10 mouse cellular contexts compared by ENCODE assay signal in the genomic region with DNA sequence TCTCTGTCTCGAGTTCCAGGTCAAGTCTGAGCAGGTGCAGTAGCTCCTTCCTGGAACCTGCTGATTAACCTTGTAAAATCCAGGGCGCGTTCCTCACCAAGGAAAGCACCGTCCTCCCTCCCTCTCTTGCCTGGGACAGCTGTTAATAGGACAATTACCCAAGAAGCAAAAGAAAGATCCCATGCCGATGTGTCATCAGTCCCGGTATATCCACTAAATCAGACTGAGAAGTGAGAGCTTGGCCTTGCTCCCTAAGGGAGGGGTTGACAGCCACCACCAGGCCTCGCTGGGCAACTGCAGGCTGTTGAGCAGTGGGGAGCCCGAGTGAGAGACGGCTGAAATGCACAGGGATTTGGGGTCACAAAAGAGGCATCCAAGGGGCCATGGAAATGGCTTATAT. TPM values are rescaled to one million over a fixed set of nuclear protein-coding genes. Genes with fewer than 3 reads are reported as not detected.
DNase-seq lines count a peak whose midpoint lies in the region; ATAC-seq and TF ChIP-seq lines count a peak whose summit lies in the region.
"Had no signal": no experiment of that assay in that cellular context is flagged by ENCODE, and none has a peak within 500 bp of the region (broad histone marks: within the 10 kb centered on the region; RNA-seq: fewer than 3 reads in every experiment).

No protein-coding gene starts in this region.

- no peaks in the 10 kb centered on the region for H3K79me2 ChIP-seq in heart, adult 2 months (replicated peaks; ENCODE audit: control insufficient read depth, insufficient read depth, low read length)

- H3K27ac ChIP-seq in heart, adult 2 months = no peak overlapping the region
- no peak overlapping the region for H3K27ac ChIP-seq in lung, postnatal 0 days (ENCODE audit: low read length)
- H3K27ac ChIP-seq in bone marrow, adult 2 months (ENCODE audit: control insufficient read depth, insufficient read depth, low read depth, low read length, poor library complexity) = no peak overlapping the region
- H3K27ac ChIP-seq in small intestine, adult 2 months (ENCODE audit: insufficient read depth, low read depth, low read length) = no peak overlapping the region
- H3K27ac ChIP-seq: heart, embryonic 13.5 days; midbrain, embryonic 15.5 days had no signal

- H3K27me3 ChIP-seq in heart, adult 2 months (ENCODE audit: control insufficient read depth, insufficient read depth, low read length) = no peaks in the 10 kb centered on the region
- H3K27me3 ChIP-seq in lung, postnatal 0 days (replicated peaks; ENCODE audit: insufficient read depth, low read length) = no peaks in the 10 kb centered on the region
- H3K27me3 ChIP-seq in small intestine, adult 2 months (ENCODE audit: control insufficient read depth, insufficient read depth, low read length) = no peaks in the 10 kb centered on the region; the same call in 1 of the 2 replicates
- H3K27me3 ChIP-seq: midbrain, embryonic 15.5 days had no signal

- no peak for TF ChIP-seq POLR2A in heart, adult 2 months (IDR thresholded peaks at IDR 0.05; ENCODE audit: insufficient read depth, low read depth, low read length)
- TF ChIP-seq POLR2A in bone marrow, adult 2 months (IDR thresholded peaks at IDR 0.05; ENCODE audit: borderline replicate concordance, control insufficient read depth, low read depth, low read length) = no peak
- TF ChIP-seq POLR2A in small intestine, adult 2 months (IDR thresholded peaks at IDR 0.05; ENCODE audit: low read depth, low read length) = no peak

- H3K4me3 ChIP-seq in heart, adult 2 months = no peak overlapping the region
- no peak overlapping the region for H3K4me3 ChIP-seq in lung, postnatal 0 days (ENCODE audit: low read depth, low read length)
- H3K4me3 ChIP-seq in bone marrow, adult 2 months (replicated peaks; ENCODE audit: control insufficient read depth, low read depth, low read length) = no peak overlapping the region
- H3K4me3 ChIP-seq in small intestine, adult 2 months (ENCODE audit: low read depth, low read length) = no peak overlapping the region
- H3K4me3 ChIP-seq: heart, embryonic 13.5 days; midbrain, embryonic 15.5 days had no signal

- 26% methylated on average over 9 of the region's 9 CpGs for WGBS in heart, adult 2 months
- 33% methylated on average over 9 of the region's 9 CpGs for WGBS in lung, postnatal 0 days
- WGBS in bone marrow, adult 2 months = 49% methylated on average over 9 of the region's 9 CpGs
- 11% methylated on average over 9 of the region's 9 CpGs for WGBS in small intestine, adult 2 months

- ATAC-seq in lung, postnatal 0 days = peak; percentile 65; the same call in 1 of the 2 replicates
- no peak; the same call in 1 of the 2 replicates for ATAC-seq in cerebellum, adult (ENCODE audit: insufficient number of reproducible peaks, low FRiP score, low TSS enrichment)
- ATAC-seq: midbrain, embryonic 15.5 days had no signal

- H3K9ac ChIP-seq in heart, adult 2 months (ENCODE audit: low read depth, low read length) = no peak overlapping the region
- H3K9ac ChIP-seq in lung, postnatal 0 days (replicated peaks; ENCODE audit: low read depth) = no peak overlapping the region
- H3K9ac ChIP-seq: heart, embryonic 13.5 days; midbrain, embryonic 15.5 days had no signal

- intact Hi-C loops in heart, adult 2 months (cut with DNase I) = no loop called here

- H3K36me3 ChIP-seq in heart, adult 2 months (ENCODE audit: control insufficient read depth, insufficient read depth, low read length) = no peaks in the 10 kb centered on the region
- no peaks in the 10 kb centered on the region for H3K36me3 ChIP-seq in lung, postnatal 0 days (ENCODE audit: insufficient read depth, low read length)
- H3K36me3 ChIP-seq in small intestine, adult 2 months (ENCODE audit: control insufficient read depth, insufficient read depth, low read length) = no peaks in the 10 kb centered on the region
- H3K36me3 ChIP-seq: heart, embryonic 13.5 days; midbrain, embryonic 15.5 days had no signal

- DNase-seq in heart, adult 2 months = no peak
- DNase-seq in heart, adult 8-10 months (ENCODE audit: low spot score) = no peak
- peak; percentile 32 for DNase-seq in lung, postnatal 0 days (ENCODE audit: low spot score)
- DNase-seq in lung, adult 18-20 months = no peak
- no peak for DNase-seq in spleen, adult 18-20 months

- TF ChIP-seq CTCF in heart, adult 2 months (IDR thresholded peaks at IDR 0.05) = peak; percentile 59
- TF ChIP-seq CTCF in lung, postnatal 0 days (IDR thresholded peaks at IDR 0.05) = peak; percentile 68
- peak; percentile 19; the same call in 1 of the 2 replicates for TF ChIP-seq CTCF in bone marrow, adult 2 months (IDR thresholded peaks at IDR 0.05; ENCODE audit: control insufficient read depth, insufficient read depth, low read length)
- peak; percentile 45; the same call in 1 of the 2 replicates for TF ChIP-seq CTCF in small intestine, adult 2 months (IDR thresholded peaks at IDR 0.05; ENCODE audit: extremely low read depth, insufficient read length, insufficient replicate concordance, low read depth, low read length)

- H3K9me3 ChIP-seq in lung, postnatal 0 days (ENCODE audit: low read length) = no peaks in the 10 kb centered on the region
- H3K9me3 ChIP-seq: heart, embryonic 13.5 days; midbrain, embryonic 15.5 days had no signal

- H3K4me1 ChIP-seq in heart, adult 2 months (ENCODE audit: control insufficient read depth, insufficient read depth, low read length) = no peaks in the 10 kb centered on the region; the same call in 1 of the 2 replicates
- no peaks in the 10 kb centered on the region for H3K4me1 ChIP-seq in lung, postnatal 0 days (ENCODE audit: insufficient read depth, low read depth, low read length)
- H3K4me1 ChIP-seq in bone marrow, adult 2 months (ENCODE audit: control insufficient read depth, insufficient read depth, low read length) = no peaks in the 10 kb centered on the region; the same call in 1 of the 2 replicates
- H3K4me1 ChIP-seq in small intestine, adult 2 months (ENCODE audit: control insufficient read depth, insufficient read depth, insufficient read length, low read length) = no peaks in the 10 kb centered on the region
- H3K4me1 ChIP-seq: midbrain, embryonic 15.5 days had no signal

- 0 out of 2 replicates have a peak, but pooled peaks have one; percentile 32 for TF ChIP-seq EP300 in heart, adult 2 months (IDR thresholded peaks at IDR 0.05; ENCODE audit: insufficient read depth, low read depth, low read length)
- no peak for TF ChIP-seq EP300 in lung, postnatal 0 days (IDR thresholded peaks at IDR 0.05)

- no peak overlapping the region for H3K4me2 ChIP-seq in lung, postnatal 0 days (replicated peaks; ENCODE audit: low read depth, low read length)
- H3K4me2 ChIP-seq: heart, embryonic 13.5 days; midbrain, embryonic 15.5 days had no signal

RNA-seq across cellular contexts. Expression of a gene that starts 7.5 kb away (rescaled TPM):
- total RNA-seq in heart, adult 2 months (2021) = 100 to 1,000 TPM; 395 to 436 TPM
- 397 and 529 TPM in 2 replicates for polyA plus RNA-seq in heart, adult 2 months (2012; rRNA removed)
- 100 to 1,000 TPM; 462 to 530 (median 477) TPM for total RNA-seq in heart, adult 8-10 months (2022)
- 51.8 and 54.5 TPM in 2 replicates for polyA plus RNA-seq in lung, postnatal 0 days (2015; fragmentation: Nextera tagmentation; extraction: Ambion mirVana)
- polyA plus RNA-seq in bone marrow, adult 2 months (2011; ENCODE audit: insufficient read depth, insufficient read length, low replicate concordance, missing spikeins) = 36.7 and 54.1 TPM in 2 replicates
- 36.1 and 87.5 TPM in 2 replicates for polyA plus RNA-seq in small intestine, adult 2 months (2012; rRNA removed)

RNA-seq across cellular contexts. Expression of a gene that starts 12.4 kb away (rescaled TPM):
- 10 to 100 TPM; 35.0 to 36.9 TPM for total RNA-seq in heart, adult 2 months (2021)
- polyA plus RNA-seq in heart, adult 2 months (2012; rRNA removed) = 55.0 and 76.6 TPM in 2 replicates
- total RNA-seq in heart, adult 8-10 months (2022) = 10 to 100 TPM; 36.0 to 43.5 (median 41.1) TPM
- 105 and 110 TPM in 2 replicates for polyA plus RNA-seq in lung, postnatal 0 days (2015; fragmentation: Nextera tagmentation; extraction: Ambion mirVana)
- 6.0 and 19.2 TPM in 2 replicates for polyA plus RNA-seq in bone marrow, adult 2 months (2011; ENCODE audit: insufficient read depth, insufficient read length, low replicate concordance, missing spikeins)
- polyA plus RNA-seq in small intestine, adult 2 months (2012; rRNA removed) = 4.7 and 9.5 TPM in 2 replicates

RNA-seq across cellular contexts. Expression of a gene that starts 48.4 kb away (rescaled TPM):
- total RNA-seq in heart, adult 2 months (2021) = 10 to 100 TPM; 34.8 to 36.9 TPM
- 8.4 and 11.1 TPM in 2 replicates for polyA plus RNA-seq in heart, adult 2 months (2012; rRNA removed)
- total RNA-seq in heart, adult 8-10 months (2022) = 10 to 100 TPM; 30.9 to 33.4 (median 32.4) TPM
- 48.6 and 54.0 TPM in 2 replicates for polyA plus RNA-seq in lung, postnatal 0 days (2015; fragmentation: Nextera tagmentation; extraction: Ambion mirVana)
- 43.1 and 60.2 TPM in 2 replicates for polyA plus RNA-seq in bone marrow, adult 2 months (2011; ENCODE audit: insufficient read depth, insufficient read length, low replicate concordance, missing spikeins)
- polyA plus RNA-seq in small intestine, adult 2 months (2012; rRNA removed) = 11.8 and 18.1 TPM in 2 replicates

RNA-seq across cellular contexts. Expression of a gene that starts 59.9 kb away (rescaled TPM):
- total RNA-seq in heart, adult 2 months (2021) = 10 to 100 TPM; 11.6 to 12.5 TPM
- polyA plus RNA-seq in heart, adult 2 months (2012; rRNA removed) = 11.1 and 16.2 TPM in 2 replicates
- 10 to 100 TPM; 11.6 to 14.5 (median 12.9) TPM for total RNA-seq in heart, adult 8-10 months (2022)
- polyA plus RNA-seq in lung, postnatal 0 days (2015; fragmentation: Nextera tagmentation; extraction: Ambion mirVana) = 18.4 and 18.7 TPM in 2 replicates
- polyA plus RNA-seq in bone marrow, adult 2 months (2011; ENCODE audit: insufficient read depth, insufficient read length, low replicate concordance, missing spikeins) = 27.5 and 37.0 TPM in 2 replicates
- polyA plus RNA-seq in small intestine, adult 2 months (2012; rRNA removed) = 9.8 and 13.2 TPM in 2 replicates
